Mouse (Mus musculus) thymus, adult 18-20 months (tissue): ENCODE data around the gene Speg.

Experiments used
- DNase-seq, 2 experiments: peaks; one replicate each; pipeline ENCODE4 v3.0.0; 2022; ENCODE audit warnings: mixed read lengths in 2 of 2

Gene Speg

DNA sequence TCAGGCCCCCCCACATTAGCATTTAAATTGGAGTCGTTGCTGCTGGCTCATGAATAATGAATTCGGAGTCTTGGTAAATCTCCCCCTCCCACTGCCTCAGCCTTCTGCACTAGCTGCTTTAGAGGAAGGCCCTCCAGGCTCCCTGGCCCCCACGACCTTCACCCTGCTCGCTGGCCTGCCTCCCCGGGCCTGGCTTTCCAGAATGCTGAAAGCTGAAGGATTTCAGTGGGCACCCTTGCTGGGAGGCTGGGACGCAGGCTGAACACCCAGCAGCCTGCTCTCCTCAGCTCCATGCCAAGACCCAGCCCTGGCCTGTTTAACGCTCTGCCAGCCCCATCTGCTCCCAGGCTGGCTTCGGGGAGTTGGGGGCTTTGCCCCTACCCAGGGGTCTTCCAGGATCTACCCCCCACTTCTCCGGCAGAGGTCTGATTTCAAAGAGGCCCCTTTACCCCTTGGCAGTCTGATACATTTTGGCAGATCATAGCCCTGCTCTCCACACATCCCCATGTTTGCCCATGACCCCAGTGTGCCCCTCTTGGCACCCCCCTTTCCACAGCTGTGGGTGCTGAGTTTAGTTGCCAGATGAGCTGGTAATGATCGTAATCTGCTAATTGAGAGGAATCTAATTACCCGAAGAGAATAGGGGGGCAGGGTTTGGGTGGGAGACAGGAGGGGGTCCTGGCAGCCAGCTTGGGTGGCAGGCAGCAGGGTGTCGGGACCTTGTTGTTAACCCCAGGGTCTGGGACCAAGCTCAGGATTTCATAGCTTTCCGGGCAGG lies 68.3 kb downstream of the Speg start:
- DNase-seq, result no peak

DNA sequence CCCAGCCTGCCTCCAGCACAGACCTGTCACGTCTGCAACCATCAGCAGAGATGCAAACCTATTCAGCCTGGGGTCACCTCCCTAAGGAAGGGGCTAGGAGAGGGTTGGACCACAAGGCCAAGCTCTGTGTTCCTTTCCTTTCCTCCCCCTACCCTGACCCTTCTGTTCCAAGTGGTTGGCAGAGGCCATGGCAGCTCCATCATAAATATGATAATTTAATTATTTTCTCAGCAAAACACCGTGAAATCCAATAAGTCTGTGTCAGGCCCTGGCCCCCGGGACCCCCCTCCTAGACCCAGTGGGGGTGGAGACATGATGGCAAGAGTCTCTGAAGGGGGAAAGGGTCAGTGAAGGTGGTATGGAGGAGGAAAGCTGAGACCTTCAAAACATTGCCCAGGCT lies 69.1 kb downstream of the Speg start:
- no peak for DNase-seq

DNA sequence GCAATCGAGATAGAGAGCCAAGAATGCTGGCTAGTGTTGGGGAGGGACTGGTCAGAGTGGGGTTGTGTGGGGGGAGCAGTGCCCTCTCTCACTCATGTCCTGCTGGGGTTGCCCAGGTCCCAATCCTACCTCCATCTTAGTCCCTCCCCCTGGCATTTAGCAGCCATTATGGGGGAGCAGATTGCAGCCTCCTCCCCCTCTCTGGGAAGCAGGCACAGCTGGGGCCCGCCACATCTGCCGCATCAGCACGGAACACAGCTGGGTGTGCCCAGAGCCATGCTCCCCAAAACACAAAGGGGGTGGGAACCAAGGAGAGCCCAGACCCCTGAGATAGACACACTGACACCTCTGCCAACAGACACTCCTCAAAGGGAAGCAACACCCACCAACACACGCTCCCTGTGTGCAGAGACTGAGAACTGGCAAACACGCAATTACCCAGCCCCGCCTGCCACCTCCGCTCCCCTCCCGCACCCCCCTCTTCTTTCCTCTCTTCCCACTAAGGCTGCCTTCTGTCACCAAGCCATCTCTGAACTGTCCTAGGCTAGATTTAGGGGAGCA lies 70.1 kb downstream of the Speg start:
- no peak for DNase-seq

DNA sequence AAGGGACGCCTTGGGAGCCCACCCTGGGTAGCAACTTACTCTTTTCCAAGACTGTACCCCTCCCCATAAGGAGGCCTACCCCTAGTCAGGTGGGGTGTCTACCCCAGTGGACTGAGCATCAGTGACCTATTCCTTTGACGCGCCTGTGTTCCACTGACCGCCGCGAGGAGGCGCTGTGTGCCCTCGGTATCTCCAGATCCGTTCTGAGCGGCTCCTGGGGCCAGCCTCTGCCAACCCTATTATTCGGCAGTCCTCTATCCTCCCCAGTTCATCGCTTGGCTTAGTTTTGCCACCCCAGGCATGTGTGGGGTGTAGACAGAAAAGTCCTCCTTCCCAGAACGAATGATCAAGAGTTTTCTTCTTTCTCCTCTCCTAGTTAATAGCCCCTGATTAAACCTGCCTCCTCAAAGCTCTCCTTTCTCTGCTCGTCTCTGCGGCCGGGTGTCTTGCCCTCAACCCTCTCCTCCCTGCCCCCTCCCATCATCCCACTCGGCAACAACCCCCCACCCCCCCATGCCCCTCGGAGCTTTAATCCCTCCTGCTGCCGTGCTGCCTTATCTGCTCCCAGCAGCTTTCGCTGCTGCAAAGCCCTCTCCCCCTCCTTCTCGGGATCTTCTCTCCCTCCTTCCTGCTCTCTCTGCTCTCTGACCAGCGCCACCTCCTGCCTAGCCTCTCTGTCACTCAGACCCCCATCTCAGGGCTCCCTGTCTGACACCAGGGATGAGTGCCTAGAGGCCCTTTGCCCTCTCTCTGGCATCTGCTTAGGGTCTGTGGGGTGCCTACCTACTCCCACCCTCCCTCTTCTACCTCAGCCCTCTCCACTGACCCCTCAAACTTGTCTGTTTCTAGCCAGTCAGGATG lies 70.9 kb downstream of the Speg start:
- peak; percentile 22 to 25 for DNase-seq

DNA sequence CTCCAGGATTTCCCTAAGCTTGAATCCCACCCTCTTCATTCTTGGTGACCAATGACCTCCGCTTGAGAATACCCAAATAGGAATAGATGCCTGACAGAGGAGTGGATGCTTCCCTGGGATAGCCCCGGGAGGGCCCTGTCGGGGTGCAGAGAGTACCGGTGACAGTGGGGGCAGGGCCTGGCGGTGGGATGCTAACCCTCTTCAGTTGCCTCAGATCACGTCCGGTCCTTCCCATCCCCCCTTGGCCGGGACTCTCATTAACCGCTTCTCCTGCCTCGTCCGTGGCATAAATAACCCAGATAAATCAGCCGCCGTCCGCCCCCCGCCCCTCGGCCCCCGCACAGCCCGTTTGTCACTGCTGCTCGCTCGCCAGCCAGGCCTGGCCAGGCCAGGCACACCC lies 71.6 kb downstream of the Speg start:
- no peak for DNase-seq

DNA sequence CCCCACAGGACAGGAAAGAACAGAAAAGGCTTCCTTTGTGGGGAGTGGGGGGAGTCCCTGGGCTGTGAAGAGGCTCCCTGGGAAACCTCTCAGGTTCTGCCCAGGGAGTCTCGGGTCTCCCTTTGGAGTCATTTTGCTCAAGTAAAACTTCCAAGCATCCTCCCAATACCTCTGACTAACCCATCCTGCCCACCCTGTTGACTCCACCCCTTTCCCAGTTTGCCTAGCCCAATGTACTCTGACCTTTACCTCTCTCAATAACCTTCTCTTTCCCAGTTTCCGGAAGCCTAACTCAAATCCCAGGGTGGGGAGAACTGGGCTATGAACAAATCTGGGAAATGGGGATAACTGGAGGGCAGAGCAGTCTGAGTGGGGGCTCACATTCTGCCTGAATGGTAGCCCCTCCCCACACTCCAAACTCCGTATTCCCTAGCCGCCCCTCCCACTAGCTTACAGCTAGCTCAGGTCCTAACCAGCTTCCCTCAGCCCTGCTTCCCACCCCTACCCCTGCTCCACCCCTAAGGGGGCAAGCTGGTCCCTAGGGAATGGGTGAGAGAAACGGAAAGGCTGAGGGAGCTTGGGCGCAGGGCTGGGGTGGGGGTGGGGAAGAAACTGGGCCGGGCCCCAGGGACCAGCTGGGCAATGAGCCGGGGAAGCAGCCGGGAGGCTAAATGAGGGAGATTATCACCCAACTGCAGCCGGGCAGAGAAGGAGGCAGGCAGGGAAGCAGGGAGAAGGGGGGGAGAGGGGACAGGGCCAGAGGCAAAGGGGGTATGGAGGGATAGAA lies 72.4 kb downstream of the Speg start:
- DNase-seq, result no peak

DNA sequence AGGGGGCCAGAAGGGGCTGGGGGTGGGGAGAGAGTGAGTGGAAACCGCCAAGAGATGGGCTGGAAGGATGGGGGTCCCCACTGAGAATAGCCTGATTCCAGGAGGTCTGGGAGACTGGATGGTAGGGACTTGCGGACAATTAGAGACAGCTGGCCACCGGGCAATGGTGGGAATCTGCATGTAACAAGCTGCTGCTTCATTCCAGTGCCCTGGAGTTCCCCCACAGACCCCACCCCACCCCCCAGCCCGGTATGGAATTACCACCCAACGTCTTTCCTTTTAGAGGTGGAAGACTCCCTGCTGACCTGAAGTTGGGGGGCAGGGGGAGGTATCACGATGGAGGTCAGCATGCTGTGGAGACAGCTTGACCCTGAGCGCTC lies 72.9 kb downstream of the Speg start:
- DNase-seq, result no peak

DNA sequence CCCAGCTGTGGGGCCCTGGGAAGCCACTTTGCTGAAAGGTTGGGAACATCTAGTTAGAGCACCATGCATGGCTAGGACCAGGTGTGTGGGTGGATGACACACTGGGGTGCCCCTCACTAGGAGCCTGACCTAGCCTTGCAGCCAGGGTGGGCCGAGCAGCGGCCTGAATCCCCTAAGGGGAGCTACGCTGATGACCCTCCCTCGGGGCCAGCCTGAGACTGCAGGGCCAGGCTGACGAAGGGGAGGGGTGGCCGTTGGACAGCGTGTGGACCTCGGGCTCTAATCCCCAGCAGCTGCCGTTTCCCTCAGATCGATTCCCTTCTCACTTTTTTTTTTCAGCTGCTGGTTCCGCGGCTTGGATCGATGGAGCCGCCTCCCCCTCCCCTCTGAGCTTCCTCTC lies 73.8 kb downstream of the Speg start:
- no peak for DNase-seq

DNA sequence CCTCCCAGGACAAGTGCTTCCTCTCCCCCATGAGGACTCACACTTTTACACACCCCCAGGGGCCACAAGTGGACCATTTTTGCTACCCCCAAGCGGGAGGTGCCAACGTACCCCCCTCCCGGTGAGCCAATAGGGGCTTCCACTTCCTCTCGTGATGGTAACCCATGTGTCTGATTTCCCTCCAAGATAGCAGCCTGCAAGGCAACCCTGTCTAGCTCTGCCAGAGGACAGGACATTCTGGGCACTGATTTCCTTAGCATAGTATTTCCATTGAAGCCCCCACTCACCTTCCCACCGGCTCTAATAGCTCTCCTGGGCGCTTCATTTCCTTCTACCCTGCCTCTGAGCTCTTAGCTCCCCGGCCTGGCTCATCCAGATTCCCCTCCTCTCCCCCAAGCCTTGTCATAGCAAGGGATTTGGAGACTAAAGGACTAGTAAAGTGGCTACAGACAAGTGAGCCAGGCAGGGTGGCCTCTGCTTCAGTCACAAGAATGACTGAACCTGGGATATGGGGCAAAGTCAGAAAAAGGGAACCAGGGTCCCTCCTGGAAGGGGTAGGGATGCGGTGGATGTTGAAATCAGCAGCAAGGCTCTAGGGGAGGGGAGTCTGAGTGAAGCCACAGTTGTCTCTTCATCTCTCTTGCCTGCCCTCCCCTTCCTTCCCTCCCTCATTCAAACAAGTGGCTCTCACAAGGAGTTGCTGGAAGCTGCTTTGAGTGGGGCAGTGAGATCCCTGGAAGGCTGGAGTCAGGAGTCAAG lies 74.5 kb downstream of the Speg start:
- no peak for DNase-seq

DNA sequence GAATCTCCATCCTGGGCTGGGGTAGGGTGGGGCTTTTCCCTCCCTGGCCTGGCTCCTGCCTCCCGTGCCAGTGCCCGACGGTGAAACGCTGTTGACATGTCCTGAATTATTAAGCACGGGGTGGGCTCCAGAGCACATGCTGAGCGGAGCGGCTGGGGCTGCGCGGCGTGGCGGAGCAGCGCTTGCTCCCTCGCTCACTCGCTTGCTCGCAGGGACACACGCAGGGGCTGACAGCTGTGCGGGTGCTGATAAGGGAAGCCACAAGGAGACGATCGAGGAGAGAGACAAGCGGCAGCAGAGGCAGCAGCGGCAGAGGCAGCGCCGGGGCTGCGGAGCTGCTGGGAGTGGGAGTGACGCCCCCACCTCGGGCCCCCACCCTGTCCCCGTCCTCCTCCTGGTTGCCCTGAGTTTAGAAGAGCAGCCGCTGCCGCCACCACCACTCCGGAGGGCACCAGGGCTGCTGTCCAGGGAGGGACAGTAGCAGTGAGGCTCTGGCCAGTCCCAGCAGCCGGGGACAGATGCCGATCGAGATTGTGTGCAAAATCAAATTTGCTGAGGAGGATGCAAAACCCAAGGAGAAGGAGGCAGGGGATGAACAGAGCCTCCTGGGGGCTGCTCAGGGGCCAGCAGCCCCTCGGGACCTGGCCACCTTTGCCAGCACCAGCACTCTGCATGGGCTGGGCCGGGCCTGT lies 75.4 kb downstream of the Speg start, which contains the start of gene Asic4:
Gene Asic4 (plus strand): TSS at position 123 of the 692 bp plus-strand sequence.
- no peak for DNase-seq

DNA sequence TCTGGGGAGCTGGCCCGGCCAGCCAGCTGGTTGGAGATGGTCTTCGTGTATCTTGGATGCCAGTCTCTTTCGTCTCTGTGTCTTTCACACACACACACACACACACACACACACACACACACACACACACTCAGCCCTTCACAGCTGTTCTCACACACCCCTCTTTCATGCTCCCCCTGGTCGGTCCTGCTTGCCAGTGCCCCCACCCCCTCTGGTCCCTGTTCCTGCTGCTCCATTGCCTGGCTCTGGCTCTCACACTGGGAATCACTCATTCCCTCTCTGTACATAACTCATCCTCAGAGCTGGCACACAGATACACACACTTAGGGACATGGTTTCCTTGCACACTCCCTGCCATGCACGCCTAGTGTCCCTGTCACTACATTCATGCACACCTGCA lies 76.8 kb downstream of the Speg start:
- DNase-seq, result no peak

DNA sequence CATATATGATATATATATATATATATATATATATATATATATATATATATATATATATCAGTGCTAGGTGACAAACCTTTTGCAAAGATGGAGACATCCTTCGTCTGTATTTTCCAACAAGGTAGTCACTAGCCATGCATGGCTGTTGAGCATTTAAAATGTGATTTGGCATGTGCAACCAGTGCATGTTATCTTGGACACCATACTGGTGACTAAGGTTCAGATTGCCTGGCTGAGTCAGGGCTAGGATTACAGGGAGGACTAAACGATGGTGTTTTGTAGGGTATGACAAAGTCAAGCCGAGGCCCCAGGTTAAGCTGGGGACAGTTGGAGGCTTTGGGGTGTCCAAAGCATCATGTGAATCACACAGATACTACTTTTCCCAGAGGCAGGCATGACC lies 80.3 kb downstream of the Speg start:
- no peak for DNase-seq

DNA sequence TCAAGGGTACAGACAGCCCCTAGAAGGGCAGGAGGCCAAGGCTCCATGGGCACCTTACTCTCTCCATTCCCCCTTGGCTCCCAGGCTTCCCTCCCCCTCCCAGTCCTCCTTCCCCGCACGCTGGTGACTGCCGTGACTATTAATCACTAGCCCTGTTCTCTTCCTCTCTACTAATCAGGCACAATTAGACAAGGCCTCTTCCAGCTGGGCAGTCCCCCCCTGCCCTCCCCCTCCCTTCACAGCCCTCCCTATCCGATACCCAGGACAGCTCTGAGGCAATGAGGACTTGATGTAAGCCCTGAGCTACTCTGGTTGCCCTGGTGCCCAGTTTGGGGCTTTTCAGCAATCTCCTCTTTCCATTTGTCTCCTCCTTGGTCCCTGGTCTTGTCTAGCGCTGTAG lies 80.9 kb downstream of the Speg start:
- no peak for DNase-seq

DNA sequence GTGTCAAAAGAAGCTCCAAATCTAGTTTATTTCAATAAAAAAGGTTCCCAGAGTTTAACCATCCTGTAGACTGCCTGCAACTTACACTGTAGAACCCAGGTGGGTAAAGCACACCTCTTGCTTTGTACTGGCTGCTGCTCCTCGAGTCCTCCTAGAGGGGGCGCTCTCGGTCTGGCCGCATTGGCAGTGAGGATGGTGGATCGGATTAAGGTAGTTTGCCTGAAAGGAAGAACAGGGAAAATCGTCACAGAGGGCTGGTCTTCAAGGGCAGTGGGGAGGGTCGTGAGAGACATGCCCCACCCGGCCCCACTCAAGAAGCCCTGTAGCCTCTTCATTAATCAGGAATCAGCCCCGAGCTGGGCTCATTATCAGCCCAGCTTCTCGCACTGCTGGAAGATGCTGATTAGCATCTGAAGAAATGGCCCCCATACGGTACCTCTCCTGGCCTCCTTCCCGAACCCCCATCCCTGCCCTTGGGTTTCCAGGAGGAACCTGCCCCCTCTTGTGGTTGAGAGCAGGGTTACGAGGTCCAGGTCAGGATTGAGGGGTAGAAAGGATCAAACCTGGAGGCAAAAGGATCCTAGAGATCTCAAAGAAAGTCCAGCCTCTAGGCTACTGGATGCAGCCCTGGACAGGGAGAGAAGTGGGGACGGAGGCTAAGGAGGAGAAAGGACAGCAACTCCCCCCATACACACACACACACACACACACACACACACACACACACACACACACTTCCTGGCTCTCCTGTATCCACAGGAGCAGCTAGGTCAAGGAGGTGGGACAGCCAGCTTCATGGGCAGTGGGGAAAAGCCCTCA lies 81.9 kb downstream of the Speg start:
- DNase-seq, result no peak

DNA sequence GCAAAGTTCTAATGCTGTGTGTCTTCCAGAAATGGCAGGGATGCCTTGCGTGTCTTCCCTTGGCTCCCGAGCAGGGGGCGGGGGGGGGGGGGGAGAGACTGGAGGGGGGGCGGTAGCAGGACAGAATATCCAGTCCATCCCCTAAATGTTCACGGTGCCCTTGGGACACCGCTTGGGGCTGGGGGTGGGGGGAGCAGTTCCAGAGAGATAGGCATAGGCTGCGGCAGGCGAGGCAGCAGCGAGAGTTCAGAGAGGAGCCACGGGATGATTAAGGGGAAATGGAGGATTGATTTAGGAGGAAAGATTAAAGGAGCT lies 82.6 kb downstream of the Speg start:
- DNase-seq, result no peak

DNA sequence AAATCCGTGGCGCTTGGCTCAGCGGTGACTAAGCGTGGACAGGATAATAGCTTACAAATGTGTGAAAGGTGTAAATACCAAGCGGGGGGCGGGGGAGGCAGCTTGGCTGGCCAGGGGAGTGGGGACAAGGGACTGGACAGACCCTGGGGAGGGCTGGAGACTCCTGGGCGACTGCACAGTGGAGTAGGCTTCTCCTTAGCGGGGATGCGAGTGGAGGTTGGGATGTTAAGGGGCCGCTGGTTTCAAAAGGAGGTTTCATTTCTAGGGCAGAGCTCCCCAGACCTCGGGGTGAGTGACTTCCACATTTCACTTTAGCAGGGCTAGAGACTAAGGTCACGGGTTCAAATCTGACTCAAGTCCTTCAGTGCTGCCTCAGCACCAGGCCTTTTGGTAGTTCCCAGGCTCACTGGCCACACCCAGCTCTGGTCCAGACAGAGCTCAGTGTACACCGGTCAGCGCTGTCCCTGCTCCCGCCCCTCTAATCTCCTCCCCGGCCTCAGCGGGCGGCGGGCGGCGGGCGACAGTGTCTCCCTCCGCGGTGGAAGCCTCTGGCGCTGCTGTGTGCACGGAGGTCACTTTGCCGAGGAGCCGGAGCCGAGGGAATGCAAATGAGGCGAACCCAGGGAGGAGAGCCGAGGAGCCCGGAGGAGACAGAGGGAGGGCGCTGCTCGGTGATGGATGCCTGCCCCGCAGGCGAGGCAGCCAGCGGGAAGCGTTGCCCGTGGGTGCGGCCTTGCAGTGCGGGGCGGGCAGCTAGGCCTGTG lies 83.1 kb downstream of the Speg start:
- no peak for DNase-seq

DNA sequence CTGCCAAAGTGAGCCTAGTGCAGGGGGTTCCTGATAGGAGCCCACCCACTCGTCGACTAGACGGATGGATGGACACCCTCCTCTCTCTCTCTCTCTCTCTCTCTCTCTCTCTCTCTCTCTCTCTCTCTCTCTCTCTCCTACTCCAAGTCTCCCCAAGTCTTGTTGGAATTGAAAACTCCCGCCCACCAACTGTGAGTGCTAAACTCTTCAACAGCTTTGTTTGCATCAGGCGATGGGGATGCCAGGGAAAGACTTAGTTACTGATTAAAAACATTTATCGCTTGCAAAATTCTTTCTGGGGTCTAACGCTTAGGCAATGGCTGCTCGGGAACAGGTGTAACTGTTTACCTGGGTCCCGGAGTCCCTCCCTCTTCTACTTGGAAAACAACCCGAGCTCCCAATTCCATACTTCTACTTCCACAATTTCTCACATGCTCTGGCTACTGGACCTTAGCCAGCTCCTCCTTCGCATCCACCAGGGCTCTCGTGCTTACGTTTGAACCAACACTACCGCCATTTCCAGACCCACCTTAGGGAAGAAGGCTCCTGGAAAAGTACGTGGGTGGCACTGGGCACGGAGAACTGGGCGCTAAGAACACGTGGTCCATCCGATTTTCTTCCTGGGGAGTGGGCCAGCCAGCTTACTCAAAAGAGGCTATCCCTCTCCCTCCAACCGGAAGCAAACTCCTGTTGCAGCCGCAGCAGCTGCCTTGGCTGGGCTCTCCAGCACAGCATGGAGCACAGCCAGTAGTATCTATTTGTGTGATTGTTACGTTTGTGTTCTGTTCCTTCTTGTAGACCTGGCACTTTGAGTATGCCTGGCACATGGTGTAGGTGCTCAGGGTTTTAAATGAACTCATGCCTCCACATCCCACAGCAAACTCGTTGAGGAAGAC lies 83.9 kb downstream of the Speg start:
- DNase-seq, result no peak

DNA sequence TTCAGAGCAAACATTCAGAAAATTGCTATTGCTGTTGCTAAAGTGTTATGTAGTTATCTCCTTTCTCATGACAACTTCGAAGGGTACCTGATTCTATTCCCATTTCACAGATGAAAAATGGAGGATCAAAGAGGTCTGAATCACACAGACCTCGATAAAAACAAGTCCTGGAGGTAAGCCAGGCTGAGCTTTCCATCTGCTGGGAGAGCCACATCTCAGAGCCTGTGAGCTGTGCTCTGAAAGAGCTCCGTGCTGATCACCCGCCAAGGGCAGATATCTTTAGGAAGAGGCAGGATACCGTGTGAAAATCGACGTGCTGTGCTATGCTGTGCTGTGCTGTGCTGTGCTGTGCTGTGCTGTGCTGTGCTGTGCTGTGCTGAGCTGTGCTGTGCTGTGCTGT lies 85.2 kb downstream of the Speg start:
- no peak for DNase-seq

DNA sequence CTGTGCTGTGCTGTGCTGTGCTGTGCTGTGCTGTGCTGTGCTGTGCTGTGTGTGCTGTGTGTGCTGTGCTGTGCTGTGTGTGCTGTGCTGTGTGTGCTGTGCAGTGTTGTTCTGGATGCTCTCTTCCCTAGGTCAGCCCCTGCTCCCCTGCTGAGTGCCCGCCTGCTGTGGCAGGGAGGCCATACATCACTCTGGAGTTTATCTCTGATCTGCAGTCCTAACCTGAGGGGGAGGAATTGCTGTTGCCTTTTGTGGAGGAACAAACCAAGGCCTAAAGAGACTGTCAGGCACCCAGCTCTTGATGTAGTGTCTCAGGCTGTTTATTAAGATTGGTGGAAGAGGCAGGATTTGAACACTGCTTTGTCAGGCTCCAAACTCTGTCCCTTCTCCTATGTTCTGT lies 87.5 kb downstream of the Speg start:
- no peak for DNase-seq
